Mouse (Mus musculus): ENCODE measurements at regions not wholly inside any gene's neighbourhood (a gene's known extent, or its start where the extent isn't known, plus 50 kb on each side); places are given as distances from the start of the nearest gene placed in this dataset.
"Not testable (repeated sequence)": the region's sequence is repeated elsewhere in the genome, so short reads cannot be mapped to it uniquely, and the experiment has no call there.

DNA sequence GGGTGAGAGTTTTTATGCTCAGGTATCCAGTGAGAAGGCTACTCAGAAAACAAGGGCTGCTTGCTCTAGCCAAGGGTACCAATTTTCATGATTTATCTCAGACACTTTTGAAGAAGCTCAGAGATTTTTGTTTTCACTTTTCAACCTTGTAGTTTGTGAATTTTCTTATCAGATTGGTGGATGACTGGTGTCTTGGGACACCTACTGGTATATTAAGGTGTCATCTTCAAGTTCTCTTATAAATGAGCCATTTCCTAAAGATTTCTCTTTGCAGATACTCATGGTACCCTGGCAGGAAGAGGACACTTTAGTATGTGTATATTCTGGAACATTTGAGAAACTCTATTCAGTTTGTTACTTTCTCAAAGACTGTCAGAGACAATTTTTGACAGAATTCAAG lies 239.9 kb downstream of the Prr30 start:
- H3K4me2 ChIP-seq = no peak overlapping the region
- no peaks in the 10 kb centered on the region for H3K4me1 ChIP-seq (replicated peaks)
- no peak overlapping the region for H3K9ac ChIP-seq
- H3K9me3 ChIP-seq (replicated peaks) = no peaks in the 10 kb centered on the region
- no peak overlapping the region for H3K27ac ChIP-seq
- ATAC-seq (replicated peaks; ENCODE audit: insufficient number of reproducible peaks, insufficient read depth, low FRiP score, low read depth) = no peak
- H3K36me3 ChIP-seq = no peaks in the 10 kb centered on the region
- H3K27me3 ChIP-seq = no peaks in the 10 kb centered on the region
- no peak overlapping the region for H3K4me3 ChIP-seq

DNA sequence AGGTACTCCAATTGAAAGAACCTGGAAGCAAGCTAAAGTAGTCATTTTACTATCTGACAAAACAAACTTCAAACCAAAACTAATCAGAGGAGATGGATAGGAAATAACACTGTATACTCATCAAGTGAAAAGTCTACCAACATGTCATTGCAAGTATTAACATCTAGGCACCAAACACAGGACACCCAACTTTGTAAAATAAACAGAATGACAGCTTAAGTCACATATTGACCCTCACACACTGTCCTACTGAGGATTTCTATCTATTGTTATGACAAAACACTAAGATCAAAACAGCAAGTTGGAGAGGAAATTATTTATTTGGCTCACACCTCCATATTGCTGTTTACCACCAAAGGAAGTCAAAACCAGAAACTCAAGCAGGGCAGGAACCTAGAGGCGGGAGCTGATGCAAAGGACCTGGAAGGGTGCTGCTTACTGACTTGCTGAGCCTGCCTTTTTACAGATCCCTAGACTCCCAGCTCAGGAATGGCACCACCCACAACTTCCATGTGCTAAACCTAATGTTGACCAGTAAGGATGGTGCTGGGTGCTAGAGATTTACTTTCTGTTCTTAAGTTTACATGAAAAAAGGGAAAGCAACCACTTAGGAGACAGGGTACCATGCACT lies 244.2 kb downstream of the Prr30 start:
- WGBS = 69% methylated on average over 1 of the region's 1 CpGs
- Histone ChIP-seq H3K4me2 (no peak overlapping the region), H3K9ac (no peak overlapping the region), H3K9me3 (replicated peaks) (no peaks in the 10 kb centered on the region), H3K36me3 (no peaks in the 10 kb centered on the region), H3K4me3 (no peak overlapping the region), H3K27ac (no peak overlapping the region), H3K27me3 (no peaks in the 10 kb centered on the region), H3K4me1 (replicated peaks) (no peaks in the 10 kb centered on the region)
- ATAC-seq (replicated peaks; ENCODE audit: insufficient number of reproducible peaks, insufficient read depth, low FRiP score, low read depth) = no peak

DNA sequence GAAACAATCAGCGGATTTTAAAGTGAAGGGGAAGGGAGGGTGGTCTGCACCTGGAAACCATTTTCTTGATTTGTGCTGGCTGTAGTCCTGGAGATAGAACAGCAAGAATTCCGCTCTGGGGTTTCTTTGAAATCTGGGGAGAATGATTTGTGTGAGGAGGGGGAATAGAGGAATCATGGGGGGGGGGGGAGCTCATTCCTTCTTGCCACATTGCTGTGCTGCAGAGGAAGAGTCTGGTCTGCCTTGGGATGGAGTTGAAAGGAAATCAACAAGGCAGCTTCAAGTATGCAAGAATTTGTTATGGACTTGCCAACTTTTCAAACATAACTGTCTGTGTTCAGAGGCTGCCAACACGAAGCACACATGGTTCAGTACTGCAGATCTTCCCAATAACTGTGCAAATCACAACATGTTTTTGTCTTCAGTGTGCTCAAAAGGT lies 249.4 kb downstream of the Prr30 start:
- no peak overlapping the region for H3K27ac ChIP-seq

DNA sequence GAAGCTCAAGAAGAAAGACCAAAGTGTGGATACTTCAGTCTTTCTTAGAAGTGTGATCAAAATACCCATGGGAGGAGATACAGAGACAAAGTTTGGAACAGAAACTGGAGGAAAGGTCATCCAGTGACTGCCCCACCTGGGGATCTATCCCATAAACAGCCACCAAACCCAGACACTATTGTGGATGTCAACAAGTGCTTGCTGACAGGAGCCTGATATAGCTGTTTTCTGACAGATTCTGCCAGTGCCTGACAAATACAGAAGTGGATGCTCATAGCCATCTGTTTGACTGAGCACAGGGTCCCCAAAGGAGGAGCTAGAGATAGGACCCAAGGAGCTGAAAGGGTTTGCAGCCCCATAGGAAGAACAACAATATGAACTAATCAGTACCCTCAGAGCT lies 252.5 kb downstream of the Prr30 start:
- ATAC-seq (replicated peaks; ENCODE audit: insufficient number of reproducible peaks, insufficient read depth, low FRiP score, low read depth); H3K9ac ChIP-seq; H3K4me2 ChIP-seq: not testable (repeated sequence)

More for the DNA sequence above, 249.4 kb downstream of the Prr30 start:
- H3K36me3 ChIP-seq = no peaks in the 10 kb centered on the region
- 67% methylated on average over 3 of the region's 3 CpGs for WGBS
- H3K4me1 ChIP-seq (replicated peaks) = no peaks in the 10 kb centered on the region
- ATAC-seq (replicated peaks; ENCODE audit: insufficient number of reproducible peaks, insufficient read depth, low FRiP score, low read depth) = no peak
- no peaks in the 10 kb centered on the region for H3K9me3 ChIP-seq (replicated peaks)
- H3K27me3 ChIP-seq = no peaks in the 10 kb centered on the region
- H3K9ac ChIP-seq = no peak overlapping the region
- no peak overlapping the region for H3K4me2 ChIP-seq
- H3K4me3 ChIP-seq = no peak overlapping the region

DNA sequence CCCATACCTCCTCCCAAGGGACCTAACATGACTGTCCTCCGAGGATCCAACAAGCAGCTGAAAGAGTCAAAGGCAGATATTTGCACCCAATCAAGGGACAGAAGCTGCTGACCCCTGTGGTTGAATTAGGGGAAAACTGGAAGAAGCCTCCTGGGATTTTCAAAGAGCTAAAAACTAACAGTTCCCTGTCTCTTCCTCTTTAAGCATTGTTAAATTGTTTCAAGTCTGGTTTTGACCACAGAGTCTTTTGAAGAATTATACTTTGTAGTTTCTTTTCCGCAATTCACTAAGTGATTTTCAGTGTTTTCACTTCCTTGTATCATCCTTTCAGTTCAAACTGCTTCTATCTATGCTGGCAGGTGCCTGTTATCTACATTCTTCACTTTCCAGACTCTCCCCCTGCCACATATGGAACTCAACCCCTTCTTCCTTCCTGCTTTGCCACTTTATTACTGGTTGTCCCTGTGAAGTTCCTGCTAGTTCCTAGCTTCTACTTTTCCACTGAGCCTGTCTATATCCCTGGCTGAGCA lies 262.7 kb downstream of the Prr30 start:
- ATAC-seq (replicated peaks; ENCODE audit: insufficient number of reproducible peaks, insufficient read depth, low FRiP score, low read depth) = no peak
- 70% methylated on average over 2 of the region's 2 CpGs for whole genome bisulfite sequencing

More for the DNA sequence above, 252.5 kb downstream of the Prr30 start:
- not testable (repeated sequence) for H3K4me1 ChIP-seq (replicated peaks); H3K4me3 ChIP-seq; H3K9me3 ChIP-seq (replicated peaks); H3K27me3 ChIP-seq; H3K36me3 ChIP-seq; H3K27ac ChIP-seq

DNA sequence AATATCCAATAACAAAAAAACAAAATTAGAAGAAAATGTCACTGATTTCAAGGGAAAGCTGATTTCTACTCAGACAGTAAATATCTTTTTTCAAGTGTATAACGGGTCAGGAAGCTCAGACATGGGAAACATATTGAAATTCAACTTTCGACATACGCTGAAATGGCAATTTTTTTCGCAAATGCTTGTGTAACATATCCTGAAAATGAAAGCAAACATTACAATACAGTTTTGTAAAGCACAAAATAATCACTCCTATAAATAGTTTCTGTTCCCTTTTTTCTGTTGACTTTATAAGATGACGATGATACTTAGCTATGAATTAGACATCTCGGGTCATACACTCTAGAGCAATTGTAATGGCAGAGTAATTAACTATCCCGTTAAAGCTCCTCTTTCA lies 265.6 kb downstream of the Prr30 start:
- 81% methylated on average over 7 of the region's 7 CpGs for WGBS
- no peak overlapping the region for H3K9ac ChIP-seq
- no peak overlapping the region for H3K4me3 ChIP-seq
- H3K4me1 ChIP-seq (replicated peaks) = no peaks in the 10 kb centered on the region
- H3K27ac ChIP-seq = no peak overlapping the region
- no peaks in the 10 kb centered on the region for H3K9me3 ChIP-seq (replicated peaks)
- no peaks in the 10 kb centered on the region for H3K36me3 ChIP-seq
- ATAC-seq (replicated peaks; ENCODE audit: insufficient number of reproducible peaks, insufficient read depth, low FRiP score, low read depth) = no peak
- no peak overlapping the region for H3K4me2 ChIP-seq
- no peaks in the 10 kb centered on the region for H3K27me3 ChIP-seq

More for the DNA sequence above, 262.7 kb downstream of the Prr30 start:
- Histone ChIP-seq H3K4me3 (no peak overlapping the region), H3K27ac (no peak overlapping the region), H3K36me3 (no peaks in the 10 kb centered on the region), H3K4me2 (no peak overlapping the region), H3K4me1 (replicated peaks) (no peaks in the 10 kb centered on the region), H3K9me3 (replicated peaks) (no peaks in the 10 kb centered on the region), H3K27me3 (no peaks in the 10 kb centered on the region), H3K9ac (no peak overlapping the region)

DNA sequence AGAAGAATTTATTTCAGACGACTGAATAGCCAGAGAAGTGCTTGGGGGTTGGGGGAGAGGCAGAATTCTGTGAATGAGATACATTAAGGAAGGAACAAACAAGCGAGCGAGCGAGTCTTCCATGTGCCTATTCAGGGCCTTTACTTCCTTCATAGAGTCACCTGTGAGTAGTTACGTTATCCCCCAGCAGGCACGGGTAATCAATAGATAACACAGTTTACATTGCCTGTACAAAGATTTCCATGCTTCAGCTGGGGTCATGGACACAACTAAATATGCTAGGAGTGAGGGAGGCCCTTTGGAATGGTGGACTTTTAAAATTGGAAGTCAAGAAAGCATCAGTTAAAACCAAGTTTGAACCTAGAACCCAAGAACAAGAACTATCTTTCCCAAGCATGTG lies 275.2 kb downstream of the Prr30 start:
- H3K4me2 ChIP-seq = no peak overlapping the region
- no peaks in the 10 kb centered on the region for H3K4me1 ChIP-seq (replicated peaks)
- no peak overlapping the region for H3K4me3 ChIP-seq
- H3K27ac ChIP-seq = no peak overlapping the region
- no peaks in the 10 kb centered on the region for H3K27me3 ChIP-seq
- no peaks in the 10 kb centered on the region for H3K9me3 ChIP-seq (replicated peaks)
- no peak for ATAC-seq (replicated peaks; ENCODE audit: insufficient number of reproducible peaks, insufficient read depth, low FRiP score, low read depth)
- no peaks in the 10 kb centered on the region for H3K36me3 ChIP-seq
- WGBS = 81% methylated on average over 6 of the region's 6 CpGs
- no peak overlapping the region for H3K9ac ChIP-seq

DNA sequence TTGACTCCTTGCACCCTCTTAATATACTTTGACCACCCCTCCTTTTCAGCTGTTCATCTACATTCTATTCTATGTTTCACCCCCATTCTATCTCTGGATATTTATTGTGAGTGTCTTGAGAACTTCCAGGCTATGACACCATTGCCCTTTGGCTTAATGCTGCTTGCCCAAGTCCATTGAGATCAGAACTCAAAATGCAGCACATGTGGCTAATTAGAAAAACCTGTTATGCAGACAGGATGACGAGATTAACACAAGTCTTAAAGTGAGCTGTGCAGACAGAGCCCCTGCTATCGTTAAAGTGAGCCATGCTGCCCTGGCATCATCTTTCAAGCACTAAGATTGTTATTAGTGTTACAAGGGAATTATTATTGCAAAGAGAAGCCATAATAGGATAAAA lies 299.9 kb downstream of the Prr30 start:
- WGBS = 53% methylated on average over 2 of the region's 2 CpGs
- H3K4me1 ChIP-seq (replicated peaks) = no peaks in the 10 kb centered on the region
- H3K4me3 ChIP-seq = no peak overlapping the region
- H3K36me3 ChIP-seq = no peaks in the 10 kb centered on the region
- H3K27me3 ChIP-seq = no peaks in the 10 kb centered on the region
- no peak overlapping the region for H3K4me2 ChIP-seq
- ATAC-seq (replicated peaks; ENCODE audit: insufficient number of reproducible peaks, insufficient read depth, low FRiP score, low read depth) = no peak
- no peak overlapping the region for H3K27ac ChIP-seq
- no peak overlapping the region for H3K9ac ChIP-seq
- H3K9me3 ChIP-seq (replicated peaks) = no peaks in the 10 kb centered on the region

DNA sequence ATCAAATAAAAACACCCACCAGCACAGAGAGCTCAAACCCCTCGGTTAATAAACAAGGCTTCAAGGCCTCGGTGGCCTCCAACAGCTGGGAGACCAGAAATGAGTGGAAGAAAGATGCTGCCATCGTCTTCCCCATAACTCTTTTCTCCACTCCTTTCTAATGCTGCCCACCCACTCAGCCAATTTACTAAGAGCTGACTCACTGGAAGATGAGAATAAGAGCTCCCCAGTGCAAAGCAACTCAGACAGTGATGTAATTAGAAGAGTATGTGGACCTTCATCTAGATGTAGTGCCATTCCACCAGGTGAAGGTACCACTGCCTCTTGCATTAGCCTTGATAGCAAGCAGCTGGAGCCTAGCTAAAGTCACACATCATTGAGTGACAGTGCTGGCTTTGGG lies 301.1 kb downstream of the Prr30 start:
- Histone ChIP-seq H3K27ac (no peak overlapping the region), H3K27me3 (no peaks in the 10 kb centered on the region), H3K4me1 (replicated peaks) (no peaks in the 10 kb centered on the region), H3K4me3 (no peak overlapping the region), H3K9me3 (replicated peaks) (no peaks in the 10 kb centered on the region), H3K36me3 (no peaks in the 10 kb centered on the region), H3K4me2 (no peak overlapping the region), H3K9ac (no peak overlapping the region)
- ATAC-seq (replicated peaks; ENCODE audit: insufficient number of reproducible peaks, insufficient read depth, low FRiP score, low read depth) = no peak
- WGBS = 65% methylated on average over 3 of the region's 3 CpGs

DNA sequence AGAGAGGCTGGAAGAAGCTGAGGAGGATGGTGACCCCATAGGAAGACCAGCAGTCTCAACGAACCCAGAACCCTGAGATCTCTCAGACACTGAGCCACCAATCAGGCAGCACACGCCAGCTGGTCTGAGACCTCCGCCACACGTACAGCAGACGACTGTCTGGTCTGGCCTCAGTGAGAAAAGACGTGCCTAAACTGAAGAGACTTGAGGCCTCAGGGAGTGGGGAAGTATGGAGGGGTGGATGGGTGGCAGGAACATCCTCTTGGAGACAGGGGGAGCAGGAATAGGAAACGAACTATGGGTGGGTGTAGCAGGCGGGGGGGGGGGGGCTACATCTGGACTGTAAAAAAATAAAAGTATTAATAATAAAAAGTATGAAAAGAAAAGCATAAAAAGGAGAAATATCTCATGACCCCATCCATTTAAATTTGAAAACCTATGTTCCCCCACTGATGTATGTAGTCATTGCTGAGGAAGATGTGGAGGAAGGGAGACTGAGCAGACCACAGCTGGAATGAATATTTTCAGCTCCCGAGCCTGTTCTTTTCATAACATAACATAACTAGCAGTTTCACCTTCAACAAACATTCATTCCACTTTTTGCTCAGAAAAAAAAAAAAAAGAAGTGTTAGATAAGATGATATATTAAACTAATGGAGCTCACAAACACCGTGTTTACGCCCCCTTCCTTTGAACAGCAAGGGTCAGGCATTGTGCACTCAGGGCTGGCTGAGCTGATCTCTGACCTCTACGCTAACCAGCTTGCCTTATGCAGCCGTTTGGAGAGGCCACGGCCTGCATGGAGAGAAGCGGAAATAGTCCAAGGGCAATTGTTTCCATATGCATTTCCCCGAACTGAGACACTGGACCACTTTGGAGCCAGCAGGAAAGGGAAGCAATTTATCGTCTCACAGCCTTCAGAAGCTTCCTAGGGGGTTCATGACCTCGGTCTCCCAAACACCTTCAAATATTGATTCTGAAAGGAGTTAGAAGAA lies 310.7 kb downstream of the Prr30 start:
- Histone ChIP-seq H3K27ac (no peak overlapping the region), H3K4me1 (replicated peaks) (no peaks in the 10 kb centered on the region), H3K4me2 (no peak overlapping the region), H3K9ac (no peak overlapping the region), H3K27me3 (no peaks in the 10 kb centered on the region), H3K36me3 (no peaks in the 10 kb centered on the region), H3K9me3 (replicated peaks) (no peaks in the 10 kb centered on the region), H3K4me3 (no peak overlapping the region)
- WGBS = 63% methylated on average over 18 of the region's 18 CpGs
- no peak for ATAC-seq (replicated peaks; ENCODE audit: insufficient number of reproducible peaks, insufficient read depth, low FRiP score, low read depth)

DNA sequence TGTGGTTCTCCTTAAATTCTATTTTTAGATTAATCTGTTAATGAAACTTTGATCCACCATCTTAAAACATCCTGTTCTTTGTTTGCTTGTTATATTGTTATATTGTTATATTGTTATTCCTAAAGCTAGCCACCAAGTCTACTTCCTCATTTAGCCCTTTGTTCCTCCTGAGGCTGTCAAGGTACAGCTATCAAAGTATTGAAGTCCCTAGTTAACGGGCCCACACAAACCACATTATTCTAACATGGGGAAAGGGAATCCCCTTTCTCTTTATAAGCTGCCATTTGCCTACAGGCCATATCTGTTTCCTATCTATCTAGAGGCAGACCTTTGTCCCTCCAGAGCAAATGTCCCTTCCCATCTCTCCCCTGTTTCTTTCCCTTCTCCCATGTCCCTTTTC lies 317.0 kb downstream of the Prr30 start:
- H3K27ac ChIP-seq = no peak overlapping the region
- no peak overlapping the region for H3K4me2 ChIP-seq
- no peaks in the 10 kb centered on the region for H3K36me3 ChIP-seq
- no peak overlapping the region for H3K4me3 ChIP-seq
- no peak for ATAC-seq (replicated peaks; ENCODE audit: insufficient number of reproducible peaks, insufficient read depth, low FRiP score, low read depth)
- no peaks in the 10 kb centered on the region for H3K27me3 ChIP-seq
- no peak overlapping the region for H3K9ac ChIP-seq
- H3K4me1 ChIP-seq (replicated peaks) = 0 out of 2 replicates have a peak, but pooled peaks cover 2% of the 10 kb centered on the region
- 74% methylated on average over 1 of the region's 1 CpGs for WGBS
- no peaks in the 10 kb centered on the region for H3K9me3 ChIP-seq (replicated peaks)
